9 mouse cellular contexts compared by ENCODE assay signal in the genomic region with DNA sequence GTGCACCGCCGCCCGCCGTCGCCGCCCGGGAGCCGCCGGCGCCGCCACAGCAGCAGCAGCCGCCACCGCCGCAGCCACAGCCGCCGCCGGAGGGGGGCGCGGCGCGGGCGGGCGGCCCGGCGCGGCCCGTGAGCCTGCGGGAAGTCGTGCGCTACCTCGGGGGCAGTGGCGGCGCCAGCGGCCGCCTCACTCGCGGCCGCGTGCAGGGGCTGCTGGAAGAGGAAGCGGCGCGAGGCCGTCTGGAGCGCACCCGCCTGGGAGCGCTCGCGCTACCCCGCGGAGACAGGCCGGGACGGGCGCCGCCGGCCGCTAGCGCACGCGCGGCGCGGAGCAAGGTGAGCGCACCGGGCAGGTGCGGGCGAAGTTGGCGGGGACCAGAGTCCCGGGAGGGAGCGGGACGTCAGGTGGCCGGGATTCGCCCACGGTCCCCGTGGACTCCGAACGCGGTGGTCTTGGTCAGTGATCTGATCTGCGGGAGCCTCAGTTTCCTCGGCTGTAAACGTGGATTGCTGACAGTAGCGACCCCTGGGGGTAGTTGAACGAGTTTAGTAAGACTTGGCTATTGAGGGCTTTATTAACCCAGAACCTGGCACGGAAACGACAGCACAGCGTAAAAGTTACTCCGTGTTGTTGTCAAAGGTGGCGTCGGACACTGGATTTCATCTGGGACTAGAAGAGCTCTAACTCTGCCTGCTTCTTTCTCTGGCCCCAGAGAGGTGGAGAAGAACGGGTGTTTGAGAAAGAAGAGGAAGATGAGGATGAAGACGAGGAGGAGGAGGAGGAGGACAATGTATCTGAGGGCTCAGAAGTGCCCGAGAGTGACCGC. TPM values are rescaled to one million over a fixed set of nuclear protein-coding genes. Genes with fewer than 3 reads are reported as not detected.
A peak's percentile ranks its signal among the peaks of the same experiment; 100 is the strongest.
DNase-seq lines count a peak whose midpoint lies in the region; ATAC-seq and TF ChIP-seq lines count a peak whose summit lies in the region.
"Had no signal": no experiment of that assay in that cellular context is flagged by ENCODE, and none has a peak within 500 bp of the region (broad histone marks: within the 10 kb centered on the region; RNA-seq: fewer than 3 reads in every experiment).

No protein-coding gene starts in this region.

- peak overlapping the region; percentile 97 for H3K27ac ChIP-seq in forebrain, embryonic 14.5 days (ENCODE audit: low read depth, low read length)
- H3K27ac ChIP-seq in hindbrain, postnatal 0 days: peak overlapping the region; percentile 91
- H3K27ac ChIP-seq in liver, adult 2 months (replicated peaks; ENCODE audit: insufficient read depth, low read depth, low read length): peak overlapping the region; percentile 63
- H3K27ac ChIP-seq in midbrain, embryonic 16.5 days (ENCODE audit: low read length): peak overlapping the region; percentile 79
- peak overlapping the region; percentile 98 for H3K27ac ChIP-seq in stomach, embryonic 16.5 days (ENCODE audit: low read length)

- no peak for TF ChIP-seq POLR2A in liver, adult 2 months (IDR thresholded peaks at IDR 0.05; ENCODE audit: extremely low read depth, insufficient read depth, low read length)

- H3K4me1 ChIP-seq in forebrain, embryonic 14.5 days (ENCODE audit: control insufficient read depth, insufficient read depth, low read length): peaks cover 15% of the 10 kb centered on the region
- H3K4me1 ChIP-seq in hindbrain, postnatal 0 days (ENCODE audit: insufficient read depth, low read length): 0 out of 2 replicates have a peak, but pooled peaks cover 4% of the 10 kb centered on the region
- peaks cover 21% of the 10 kb centered on the region for H3K4me1 ChIP-seq in liver, adult 2 months (ENCODE audit: control insufficient read depth, insufficient read depth, low read length)
- peaks cover 19% of the 10 kb centered on the region for H3K4me1 ChIP-seq in midbrain, embryonic 16.5 days (ENCODE audit: control insufficient read depth, insufficient read depth, low read length)
- peaks cover 20% of the 10 kb centered on the region for H3K4me1 ChIP-seq in stomach, embryonic 16.5 days (ENCODE audit: control insufficient read depth, insufficient read depth, low read length)

- ATAC-seq in forebrain, embryonic 14.5 days: peak; percentile 36
- 0 out of 2 replicates have a peak, but pooled peaks have one; percentile 19 for ATAC-seq in hindbrain, postnatal 0 days
- peak; percentile 8; the same call in 1 of the 2 replicates for ATAC-seq in midbrain, embryonic 16.5 days
- ATAC-seq in stomach, embryonic 16.5 days (ENCODE audit: insufficient read depth, low FRiP score): no peak

- TF ChIP-seq CTCF in hindbrain, postnatal 0 days (IDR thresholded peaks at IDR 0.05; ENCODE audit: low read depth): peak; percentile 64
- no peak for TF ChIP-seq CTCF in liver, adult 2 months (IDR thresholded peaks at IDR 0.05; ENCODE audit: low read depth, low read length)

- H3K27me3 ChIP-seq in forebrain, embryonic 14.5 days (replicated peaks; ENCODE audit: control insufficient read depth, insufficient read depth, low read length): peaks cover 10% of the 10 kb centered on the region
- no peaks in the 10 kb centered on the region for H3K27me3 ChIP-seq in hindbrain, postnatal 0 days (ENCODE audit: insufficient read depth, low read length)
- no peaks in the 10 kb centered on the region for H3K27me3 ChIP-seq in liver, adult 2 months (ENCODE audit: control insufficient read depth, insufficient read depth, low read length)
- H3K27me3 ChIP-seq in midbrain, embryonic 16.5 days (ENCODE audit: control insufficient read depth, insufficient read depth, low read depth, low read length): peaks cover 12% of the 10 kb centered on the region; the same call in 1 of the 2 replicates
- H3K27me3 ChIP-seq in stomach, embryonic 16.5 days (ENCODE audit: control insufficient read depth, insufficient read depth, low read length): no peaks in the 10 kb centered on the region

- H3K9me3 ChIP-seq in forebrain, embryonic 14.5 days (replicated peaks; ENCODE audit: control insufficient read depth, low read length): no peaks in the 10 kb centered on the region
- H3K9me3 ChIP-seq in hindbrain, postnatal 0 days (ENCODE audit: low read length): no peaks in the 10 kb centered on the region
- no peaks in the 10 kb centered on the region for H3K9me3 ChIP-seq in midbrain, embryonic 16.5 days (replicated peaks; ENCODE audit: control insufficient read depth, low read length, poor library complexity, severe bottlenecking)
- no peaks in the 10 kb centered on the region for H3K9me3 ChIP-seq in stomach, embryonic 16.5 days (replicated peaks; ENCODE audit: control insufficient read depth, low read length)

- H3K4me3 ChIP-seq in forebrain, embryonic 14.5 days (ENCODE audit: low read depth, low read length): peak overlapping the region; percentile 71
- H3K4me3 ChIP-seq in hindbrain, postnatal 0 days (ENCODE audit: low read length): peak overlapping the region; percentile 77
- peak overlapping the region; percentile 71 for H3K4me3 ChIP-seq in liver, adult 2 months (ENCODE audit: insufficient read depth, low read depth, low read length)
- H3K4me3 ChIP-seq in midbrain, embryonic 16.5 days (ENCODE audit: low read depth, low read length): peak overlapping the region; percentile 77
- H3K4me3 ChIP-seq in stomach, embryonic 16.5 days (replicated peaks; ENCODE audit: low read length): peak overlapping the region; percentile 83

- H3K79me2 ChIP-seq in liver, adult 2 months (ENCODE audit: control insufficient read depth, insufficient read depth, low read length): no peaks in the 10 kb centered on the region

- peak; percentile 40 to 59 for DNase-seq in left cerebral cortex, adult 18-20 months (ENCODE audit: low spot score in 2 of 2)
- no peak for DNase-seq in left cerebral cortex, adult 11 months (ENCODE audit: low spot score)
- DNase-seq in c-Kit-negative CD71-positive TER-119-positive erythroid progenitor cells, embryonic 14.5 days (ENCODE audit: low read depth, low spot score): peak; percentile 47
- DNase-seq in forebrain, embryonic 14.5 days (ENCODE audit: low spot score): peak; percentile 88
- DNase-seq in hindbrain, postnatal 0 days (ENCODE audit: low spot score): peak; percentile 83
- peak; percentile 70 for DNase-seq in liver, adult 2 months (ENCODE audit: extremely low read depth, low read depth, low spot score)

- H3K36me3 ChIP-seq in forebrain, embryonic 14.5 days (ENCODE audit: control insufficient read depth, insufficient read depth, low read length): peaks cover 30% of the 10 kb centered on the region
- H3K36me3 ChIP-seq in hindbrain, postnatal 0 days (ENCODE audit: insufficient read depth, low read length): peaks cover 9% of the 10 kb centered on the region; the same call in 1 of the 2 replicates
- no peaks in the 10 kb centered on the region; the same call in 1 of the 2 replicates for H3K36me3 ChIP-seq in liver, adult 2 months (ENCODE audit: control insufficient read depth, insufficient read depth, low read length)
- H3K36me3 ChIP-seq in midbrain, embryonic 16.5 days (ENCODE audit: control insufficient read depth, insufficient read depth, low read length): 0 out of 2 replicates have a peak, but pooled peaks cover 3% of the 10 kb centered on the region
- H3K36me3 ChIP-seq in stomach, embryonic 16.5 days (ENCODE audit: control insufficient read depth, insufficient read depth, low read length): peaks cover 7% of the 10 kb centered on the region; the same call in 1 of the 2 replicates

- H3K9ac ChIP-seq in forebrain, embryonic 14.5 days (ENCODE audit: low read length): peak overlapping the region; percentile 84
- H3K9ac ChIP-seq in hindbrain, postnatal 0 days (replicated peaks; ENCODE audit: low read length): peak overlapping the region; percentile 78
- peak overlapping the region; percentile 82 for H3K9ac ChIP-seq in liver, adult 2 months (ENCODE audit: low read depth, low read length)
- peak overlapping the region; percentile 80 for H3K9ac ChIP-seq in midbrain, embryonic 16.5 days (ENCODE audit: low read depth, low read length)
- peak overlapping the region; percentile 89 for H3K9ac ChIP-seq in stomach, embryonic 16.5 days (ENCODE audit: low read length)

- WGBS in forebrain, embryonic 14.5 days: under 1% methylated on average over 73 of the region's 92 CpGs
- 2% methylated on average over 57 of the region's 92 CpGs for WGBS in hindbrain, postnatal 0 days
- 10% methylated on average over 89 of the region's 92 CpGs for WGBS in liver, adult 2 months
- WGBS in midbrain, embryonic 16.5 days: 1% methylated on average over 57 of the region's 92 CpGs
- 2% methylated on average over 69 of the region's 92 CpGs for WGBS in stomach, embryonic 16.5 days

- peak overlapping the region; percentile 85 for H3K4me2 ChIP-seq in forebrain, embryonic 14.5 days (ENCODE audit: low read length)
- H3K4me2 ChIP-seq in hindbrain, postnatal 0 days (ENCODE audit: low read depth, low read length): peak overlapping the region; percentile 81
- peak overlapping the region; percentile 89 for H3K4me2 ChIP-seq in midbrain, embryonic 16.5 days (ENCODE audit: low read length)
- peak overlapping the region; percentile 84 for H3K4me2 ChIP-seq in stomach, embryonic 16.5 days (ENCODE audit: low read depth, low read length)

RNA-seq across cellular contexts. Expression of a gene that starts 1.0 kb away (rescaled TPM):
- total RNA-seq in left cerebral cortex, adult 18-20 months (2021): 10 to 100 TPM; 45.1 to 45.4 TPM
- 12.9 and 14.4 TPM in 2 replicates for polyA plus RNA-seq in forebrain, embryonic 14.5 days (2014; fragmentation: Nextera tagmentation; extraction: Ambion mirVana)
- total RNA-seq in hindbrain, postnatal 0 days (2014; rRNA removed): 58.6 and 96.8 TPM in 2 replicates
- polyA plus RNA-seq in hindbrain, postnatal 0 days (2015; fragmentation: Nextera tagmentation; extraction: Ambion mirVana): 5.7 and 5.9 TPM in 2 replicates
- total RNA-seq in liver, adult 2 months (2014; rRNA removed): 4.0 and 7.2 TPM in 2 replicates
- 11.9 and 12.2 TPM in 2 replicates for polyA plus RNA-seq in liver, adult 2 months (2012; rRNA removed)
- 5.4 and 6.3 TPM in 2 replicates for polyA plus RNA-seq in midbrain, embryonic 16.5 days (2015; fragmentation: Nextera tagmentation; extraction: Ambion mirVana)
- 6.6 and 7.4 TPM in 2 replicates for polyA plus RNA-seq in stomach, embryonic 16.5 days (2015; fragmentation: Nextera tagmentation; extraction: Ambion mirVana)

RNA-seq across cellular contexts. Expression of a gene that starts 2.9 kb away (rescaled TPM):
- total RNA-seq in left cerebral cortex, adult 18-20 months (2021): under 1 TPM; 0.42 to 0.53 TPM
- polyA plus RNA-seq in forebrain, embryonic 14.5 days (2014; fragmentation: Nextera tagmentation; extraction: Ambion mirVana): 0.77 and 1.3 TPM in 2 replicates
- total RNA-seq in hindbrain, postnatal 0 days (2014; rRNA removed): not detected in 2 replicates
- 0.49 and 0.51 TPM in 2 replicates for polyA plus RNA-seq in hindbrain, postnatal 0 days (2015; fragmentation: Nextera tagmentation; extraction: Ambion mirVana)
- 0.20 and 0.46 TPM in 2 replicates for total RNA-seq in liver, adult 2 months (2014; rRNA removed)
- polyA plus RNA-seq in liver, adult 2 months (2012; rRNA removed): 0.11 and 0.26 TPM in 2 replicates
- polyA plus RNA-seq in midbrain, embryonic 16.5 days (2015; fragmentation: Nextera tagmentation; extraction: Ambion mirVana): 1.1 and 1.3 TPM in 2 replicates
- 0.58 and 0.71 TPM in 2 replicates for polyA plus RNA-seq in stomach, embryonic 16.5 days (2015; fragmentation: Nextera tagmentation; extraction: Ambion mirVana)
- polyA plus RNA-seq: frontal cortex, adult 2 months had no signal

RNA-seq across cellular contexts. Expression of a gene that starts 13.5 kb away (rescaled TPM):
- under 1 TPM in 1 of 2 experiments, not detected in 1; 0.61 TPM for total RNA-seq in left cerebral cortex, adult 18-20 months (2021)
- not detected in 2 replicates for polyA plus RNA-seq in forebrain, embryonic 14.5 days (2014; fragmentation: Nextera tagmentation; extraction: Ambion mirVana)
- 0.25 and 4.2 TPM in 2 replicates for total RNA-seq in hindbrain, postnatal 0 days (2014; rRNA removed)
- 1.2 and 1.9 TPM in 2 replicates for polyA plus RNA-seq in hindbrain, postnatal 0 days (2015; fragmentation: Nextera tagmentation; extraction: Ambion mirVana)
- 0.20 and 0.28 TPM in 2 replicates for total RNA-seq in liver, adult 2 months (2014; rRNA removed)
- 0.21 and 0.34 TPM in 2 replicates for polyA plus RNA-seq in liver, adult 2 months (2012; rRNA removed)
- 0.28 and 0.30 TPM in 2 replicates for polyA plus RNA-seq in midbrain, embryonic 16.5 days (2015; fragmentation: Nextera tagmentation; extraction: Ambion mirVana)
- 0.50 and 0.80 TPM in 2 replicates for polyA plus RNA-seq in stomach, embryonic 16.5 days (2015; fragmentation: Nextera tagmentation; extraction: Ambion mirVana)

RNA-seq across cellular contexts. Expression of a gene that starts 22.8 kb away (rescaled TPM):
- total RNA-seq in left cerebral cortex, adult 18-20 months (2021): 1 to 10 TPM; 1.8 to 2.7 TPM
- polyA plus RNA-seq in forebrain, embryonic 14.5 days (2014; fragmentation: Nextera tagmentation; extraction: Ambion mirVana): 0.33 and 0.53 TPM in 2 replicates
- total RNA-seq in hindbrain, postnatal 0 days (2014; rRNA removed): 4.5 and 9.6 TPM in 2 replicates
- polyA plus RNA-seq in hindbrain, postnatal 0 days (2015; fragmentation: Nextera tagmentation; extraction: Ambion mirVana): 8.2 and 8.8 TPM in 2 replicates
- total RNA-seq in liver, adult 2 months (2014; rRNA removed): not detected in 2 replicates
- polyA plus RNA-seq in liver, adult 2 months (2012; rRNA removed): not detected in 2 replicates
- 2.8 and 4.7 TPM in 2 replicates for polyA plus RNA-seq in midbrain, embryonic 16.5 days (2015; fragmentation: Nextera tagmentation; extraction: Ambion mirVana)
- polyA plus RNA-seq in stomach, embryonic 16.5 days (2015; fragmentation: Nextera tagmentation; extraction: Ambion mirVana): 4.1 and 4.9 TPM in 2 replicates

RNA-seq across cellular contexts. Expression of a gene that starts 25.7 kb away (rescaled TPM):
- 100 to 1,000 TPM; 259 to 269 TPM for total RNA-seq in left cerebral cortex, adult 18-20 months (2021)
- polyA plus RNA-seq in forebrain, embryonic 14.5 days (2014; fragmentation: Nextera tagmentation; extraction: Ambion mirVana): 117 and 132 TPM in 2 replicates
- 198 and 213 TPM in 2 replicates for total RNA-seq in hindbrain, postnatal 0 days (2014; rRNA removed)
- 257 and 268 TPM in 2 replicates for polyA plus RNA-seq in hindbrain, postnatal 0 days (2015; fragmentation: Nextera tagmentation; extraction: Ambion mirVana)
- total RNA-seq in liver, adult 2 months (2014; rRNA removed): 23.0 and 24.9 TPM in 2 replicates
- 47.8 and 56.5 TPM in 2 replicates for polyA plus RNA-seq in liver, adult 2 months (2012; rRNA removed)
- polyA plus RNA-seq in midbrain, embryonic 16.5 days (2015; fragmentation: Nextera tagmentation; extraction: Ambion mirVana): 225 and 231 TPM in 2 replicates
- polyA plus RNA-seq in stomach, embryonic 16.5 days (2015; fragmentation: Nextera tagmentation; extraction: Ambion mirVana): 49.5 and 79.8 TPM in 2 replicates
